Mouse (Mus musculus) CD8-positive naive resting alpha-beta T cell, adult 2 months (primary cell): ENCODE results near the gene Marveld1.

Experiments
- DNase-seq, 2 experiments: peaks; one replicate each; pipeline ENCODE4 v3.0.0; 2022; ENCODE audit warnings: low read depth in 2 of 2, low spot score in 2 of 2

Marveld1 gene

DNA sequence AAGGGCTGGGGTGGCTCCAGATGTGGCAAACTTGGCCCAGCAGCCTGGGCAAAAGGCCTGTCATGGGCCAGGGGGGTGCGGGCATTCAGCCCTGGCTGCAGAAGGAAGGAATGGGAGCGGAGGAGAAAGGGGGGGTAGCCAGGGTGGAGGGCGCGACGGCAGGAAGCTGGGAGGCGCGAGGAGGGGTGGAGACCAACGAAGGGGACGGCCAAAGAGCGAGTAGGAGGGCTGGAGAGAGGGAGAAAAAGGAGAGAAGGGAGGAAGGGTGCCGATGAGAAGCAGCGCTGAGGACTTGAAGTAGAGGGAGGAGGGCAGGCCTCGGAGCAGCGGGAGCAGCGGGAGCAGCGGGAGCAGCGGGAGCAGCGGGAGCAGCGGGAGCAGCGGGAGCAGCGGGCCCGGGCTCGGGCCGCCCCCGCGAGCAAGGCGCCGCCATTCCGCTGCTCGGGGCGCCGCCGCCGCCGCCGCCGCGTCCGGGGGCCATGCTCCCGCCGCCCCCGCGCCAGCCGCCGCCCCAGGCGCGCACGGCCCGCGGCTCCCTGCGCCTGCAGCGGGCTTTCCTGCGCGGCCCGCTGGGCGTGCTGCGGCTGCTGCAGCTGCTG lies at the start of gene Marveld1:
TSS of gene Marveld1 (plus strand) at position 231 of the 599 bp plus-strand sequence.
- DNase-seq, result no peak

DNA sequence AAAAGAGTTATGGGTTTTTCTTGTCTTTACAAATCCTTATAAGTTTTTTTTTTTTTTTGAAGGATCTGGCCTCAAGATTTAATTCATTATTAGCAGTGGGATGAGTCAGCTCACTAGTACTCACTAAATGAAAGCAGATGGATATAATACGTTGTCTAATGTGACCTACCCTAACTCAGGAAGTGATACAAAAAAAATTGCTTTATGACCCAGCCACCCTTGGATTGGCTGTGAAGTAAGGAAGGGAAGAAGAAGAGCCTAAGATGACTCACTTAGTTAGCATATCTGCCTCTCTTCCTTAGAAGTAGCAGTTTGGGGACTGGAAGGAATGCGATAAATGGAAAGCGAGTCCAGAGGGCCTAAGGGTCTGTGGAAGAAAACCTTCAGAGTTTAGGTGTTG lies 47.8 kb upstream of the Marveld1 start:
- no peak for DNase-seq

- DNase-seq, result no peak
Observed at GRCm38 (mm10) chr19:42104681-42105080, 42.5 kb upstream of the Marveld1 start.

- DNase-seq, result no peak
Observed at GRCm38 (mm10) chr19:42115783-42116335, 31.3 kb upstream of the Marveld1 start.

GRCm38 (mm10) chr19:42118142-42118541 lies 29.1 kb upstream of the Marveld1 start:
- no peak for DNase-seq

GRCm38 (mm10) chr19:42118596-42118995 lies 28.6 kb upstream of the Marveld1 start:
- no peak for DNase-seq

- DNase-seq, result no peak
Observed at GRCm38 (mm10) chr19:42120451-42120850, 26.7 kb upstream of the Marveld1 start.

DNA sequence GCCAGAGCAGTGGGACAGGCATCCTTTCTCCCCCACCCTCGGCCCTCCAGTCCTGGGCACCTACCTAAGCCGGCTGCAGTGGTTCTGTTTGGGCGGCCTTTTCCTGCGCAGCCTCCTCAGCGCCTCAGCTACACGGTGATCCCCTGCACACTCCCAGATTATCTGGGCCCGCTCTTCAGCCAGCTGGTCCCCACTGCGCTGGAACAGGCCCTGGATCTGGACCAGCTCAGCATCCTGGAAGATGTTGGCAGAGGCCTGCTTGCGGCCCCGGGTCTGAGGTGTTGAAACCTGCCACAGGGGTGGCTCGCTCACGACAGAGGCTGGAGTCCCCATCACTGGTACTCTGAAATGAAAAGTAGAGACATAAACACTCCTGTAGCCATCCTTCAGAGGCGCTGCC lies 22.5 kb upstream of the Marveld1 start:
- no peak for DNase-seq

DNA sequence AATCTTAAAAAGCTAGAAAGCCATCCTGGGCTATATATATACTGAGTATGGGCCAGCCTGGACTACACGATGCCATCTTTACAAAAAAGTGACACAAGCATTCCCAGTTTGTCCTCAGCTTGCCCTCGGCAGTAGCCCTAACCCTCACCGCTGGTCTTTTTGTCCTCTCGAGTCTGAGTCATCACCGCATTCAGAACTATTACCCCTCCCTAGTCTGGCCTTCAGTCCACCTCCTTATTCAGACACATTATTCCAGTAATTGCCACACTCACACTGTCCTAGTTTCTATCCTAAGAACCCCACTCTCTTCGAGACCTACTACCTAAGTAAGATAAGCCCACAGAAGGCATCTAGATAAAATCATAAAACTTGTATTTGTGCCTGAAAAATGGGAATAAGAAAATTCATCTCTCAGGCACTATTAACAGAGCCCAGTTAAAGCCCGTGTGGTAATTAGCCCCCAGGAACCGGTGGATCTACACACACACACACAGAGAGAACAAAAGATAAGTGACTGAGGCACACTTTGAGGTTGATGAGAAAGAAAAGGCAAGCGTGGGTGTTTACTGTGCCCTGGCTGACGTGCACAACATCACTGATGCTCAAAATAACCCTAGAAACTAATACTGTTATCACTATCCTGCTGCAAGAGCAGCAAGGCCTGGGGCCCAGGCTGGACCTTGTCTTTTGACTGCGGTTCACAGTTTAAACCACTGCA lies 21.5 kb upstream of the Marveld1 start:
- DNase-seq, result no peak

GRCm38 (mm10) chr19:42126219-42126605 lies 21.0 kb upstream of the Marveld1 start:
- no peak for DNase-seq

DNA sequence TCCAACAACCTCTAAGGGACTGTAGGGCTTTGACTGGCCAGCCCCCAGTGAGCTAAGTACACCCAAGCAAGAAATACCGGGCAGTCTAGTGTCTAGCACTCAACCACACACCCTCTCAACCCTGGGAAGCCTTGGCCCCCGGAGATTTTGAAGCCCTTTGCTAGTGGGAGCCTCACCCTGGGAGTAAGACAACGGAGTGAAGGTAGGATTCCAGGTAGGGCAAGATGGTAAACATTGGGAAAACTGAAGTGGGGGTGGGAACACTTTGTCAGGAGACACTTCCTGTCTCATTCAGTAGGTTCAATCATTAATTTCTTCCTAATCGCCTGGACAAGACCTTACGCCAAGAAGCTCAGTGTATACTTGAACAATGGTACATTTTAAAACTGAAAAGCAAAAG lies 20.2 kb upstream of the Marveld1 start:
- no peak for DNase-seq

DNA sequence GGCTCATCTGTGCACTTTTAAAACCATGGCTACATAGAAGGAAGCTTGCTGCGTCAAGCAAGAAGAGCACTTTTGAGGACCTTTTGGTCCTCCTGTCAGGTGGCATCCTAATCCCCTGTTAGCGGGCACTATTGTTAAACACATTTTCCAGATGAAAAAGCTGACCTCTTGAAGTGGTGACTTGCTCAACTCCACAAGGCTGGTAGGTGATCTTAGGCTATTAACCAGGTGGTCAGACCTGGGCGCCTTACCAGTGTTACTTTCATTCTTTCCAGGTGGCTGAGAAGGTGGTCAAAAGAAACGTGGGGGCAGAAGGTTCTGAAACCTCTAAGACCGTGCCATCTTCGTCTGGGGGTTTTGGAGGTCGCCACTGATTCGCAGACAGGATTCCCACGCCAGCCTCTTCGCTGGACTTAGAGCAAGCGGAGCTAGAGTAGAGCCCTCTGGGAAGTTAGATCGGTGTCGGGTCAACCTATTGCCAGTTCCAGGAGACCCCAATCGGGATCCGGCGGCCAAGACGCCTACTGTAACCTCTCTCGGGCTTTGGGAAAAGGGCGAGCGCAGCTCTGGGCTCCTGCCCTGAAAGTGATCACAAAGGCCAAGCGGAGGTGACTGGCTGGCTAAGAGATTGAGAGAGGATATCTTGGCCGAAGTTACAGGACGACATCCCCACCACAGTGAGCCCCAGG lies 19.0 kb upstream of the Marveld1 start:
- peak in 1 of 2 experiments; percentile 20 for DNase-seq

- peak; percentile 95 to 97 for DNase-seq
Observed at GRCm38 (mm10) chr19:42128787-42129508, 18.3 kb upstream of the Marveld1 start, which contains the start of gene Avpi1. TSS of gene Avpi1 (minus strand) at chr19:42129059.

DNA sequence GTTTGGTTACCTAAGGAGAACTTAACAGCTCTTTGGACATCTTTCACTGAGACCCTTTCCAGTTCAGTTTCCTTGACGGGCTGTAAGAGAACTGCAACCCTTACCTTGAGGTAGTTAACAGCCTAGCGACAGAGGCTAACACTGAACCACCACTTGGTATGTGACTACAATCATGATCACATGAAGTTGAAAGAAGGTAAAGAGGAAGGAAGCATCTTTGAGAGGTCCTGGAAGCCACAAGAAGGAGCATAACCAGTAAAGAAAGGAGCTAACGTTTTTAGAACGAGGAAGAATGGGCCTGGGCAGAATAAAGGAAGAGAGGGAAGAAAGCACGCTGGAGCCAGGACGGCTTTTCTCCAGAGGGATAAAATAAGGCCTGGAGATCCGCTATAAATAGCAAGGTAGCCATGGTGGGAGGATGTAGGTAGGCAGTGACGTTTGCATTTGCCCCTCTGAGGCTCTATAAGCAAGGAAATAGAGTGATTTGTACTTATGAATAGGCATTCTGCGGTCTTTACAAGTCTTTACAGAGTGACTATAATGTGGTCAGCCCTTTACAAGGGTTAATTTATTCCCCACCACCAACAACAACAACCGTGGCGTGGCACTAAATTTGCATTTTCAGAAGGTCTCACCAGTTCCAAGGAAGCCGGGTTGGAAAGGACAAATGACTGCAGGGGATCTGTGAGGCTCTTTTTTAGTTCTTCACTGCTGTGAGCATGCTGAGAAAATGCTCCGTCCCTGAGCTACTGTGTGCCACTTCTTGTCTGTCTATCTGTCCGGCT lies 17.5 kb upstream of the Marveld1 start:
- no peak for DNase-seq

DNA sequence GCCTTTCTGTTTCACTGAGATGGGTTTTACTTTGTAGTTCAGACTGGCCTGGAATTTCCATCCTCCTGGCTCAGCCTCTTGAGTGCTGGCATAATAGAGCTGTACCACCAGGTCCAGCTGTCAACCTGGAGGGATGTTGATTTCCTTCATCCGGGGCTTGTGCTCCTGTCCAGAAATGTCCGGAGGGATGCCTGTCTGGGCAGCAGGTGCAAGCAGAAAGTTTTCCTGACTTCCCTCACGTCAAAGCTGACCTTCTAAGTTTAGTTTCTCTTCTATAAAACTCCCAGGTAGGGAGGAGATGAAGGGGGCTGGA lies 16.9 kb upstream of the Marveld1 start:
- no peak for DNase-seq

DNA sequence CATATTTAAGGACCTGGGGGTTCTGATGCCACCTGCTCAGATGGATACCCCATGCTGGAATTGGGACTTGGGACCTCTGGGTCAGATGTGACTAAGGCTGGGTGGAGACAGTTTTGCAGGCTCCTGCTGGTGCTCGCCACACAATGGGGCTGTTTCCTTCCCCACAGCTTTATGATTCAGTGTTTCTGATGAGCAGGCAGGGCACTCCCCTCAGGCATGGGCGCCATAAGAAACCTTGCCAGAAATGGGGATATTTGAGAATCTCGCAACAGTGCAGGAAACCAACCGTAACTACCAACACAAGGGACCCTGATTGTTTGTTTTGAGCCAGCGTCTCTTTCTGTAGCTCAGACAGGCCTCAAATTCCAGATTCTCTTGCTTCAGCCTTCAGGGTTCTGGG lies 16.1 kb upstream of the Marveld1 start:
- DNase-seq, result no peak

DNA sequence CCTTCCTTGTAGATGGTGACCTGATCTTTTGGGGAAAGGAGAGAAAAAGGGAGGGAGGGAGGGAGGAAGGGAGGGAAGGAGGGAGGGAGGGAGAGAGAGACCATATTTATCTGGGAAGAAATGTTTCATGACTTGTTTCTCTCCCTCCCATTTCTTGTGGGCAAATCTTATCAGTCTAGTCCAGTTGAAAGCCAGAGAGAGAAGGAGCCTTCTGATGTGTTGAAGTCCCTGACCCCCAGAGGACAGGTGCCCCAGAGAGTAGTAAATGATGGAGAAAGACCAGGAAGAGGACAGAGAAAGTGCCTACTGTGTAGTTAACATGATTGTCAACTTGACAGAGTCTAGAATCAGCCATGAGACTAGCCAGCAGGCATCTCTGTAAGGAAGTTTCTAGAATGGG lies 12.1 kb upstream of the Marveld1 start:
- no peak for DNase-seq

DNA sequence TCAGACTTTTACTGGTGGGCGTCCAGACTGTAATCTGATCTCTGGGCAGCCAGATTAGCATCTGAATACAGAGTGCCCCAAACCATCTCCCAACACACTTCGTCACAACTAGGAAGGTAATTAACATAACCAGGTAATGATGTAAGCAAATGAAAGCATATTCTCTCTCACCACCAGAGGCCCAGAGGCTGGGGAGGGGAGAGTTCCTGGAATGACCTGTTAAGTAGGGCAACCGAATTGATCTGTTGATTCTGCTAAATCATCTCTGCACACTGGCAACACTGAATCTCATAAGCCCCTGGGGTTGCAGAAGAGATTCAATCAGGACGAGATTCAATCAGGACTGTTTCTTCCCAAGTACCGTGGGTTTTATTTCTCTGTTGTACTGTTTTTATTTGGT lies 11.1 kb upstream of the Marveld1 start:
- no peak for DNase-seq

GRCm38 (mm10) chr19:42137167-42137672 lies 10.0 kb upstream of the Marveld1 start:
- DNase-seq, result no peak

GRCm38 (mm10) chr19:42138517-42139285 lies 8.5 kb upstream of the Marveld1 start:
- DNase-seq, result no peak
